Mouse (Mus musculus) kidney, postnatal 14 days (tissue): ENCODE results near the gene Zfpm1.
A peak's percentile ranks its signal among the peaks of the same experiment; 100 is the strongest.

Experiments
- DNase-seq: peaks from one replicate; pipeline ENCODE4 v3.0.0; 2022; ENCODE audit warnings: mixed read lengths

The Zfpm1 gene

GRCm38 (mm10) chr8:122276308-122276707 is 5.6 kb upstream of the Zfpm1 start:
- DNase-seq = no peak

DNA sequence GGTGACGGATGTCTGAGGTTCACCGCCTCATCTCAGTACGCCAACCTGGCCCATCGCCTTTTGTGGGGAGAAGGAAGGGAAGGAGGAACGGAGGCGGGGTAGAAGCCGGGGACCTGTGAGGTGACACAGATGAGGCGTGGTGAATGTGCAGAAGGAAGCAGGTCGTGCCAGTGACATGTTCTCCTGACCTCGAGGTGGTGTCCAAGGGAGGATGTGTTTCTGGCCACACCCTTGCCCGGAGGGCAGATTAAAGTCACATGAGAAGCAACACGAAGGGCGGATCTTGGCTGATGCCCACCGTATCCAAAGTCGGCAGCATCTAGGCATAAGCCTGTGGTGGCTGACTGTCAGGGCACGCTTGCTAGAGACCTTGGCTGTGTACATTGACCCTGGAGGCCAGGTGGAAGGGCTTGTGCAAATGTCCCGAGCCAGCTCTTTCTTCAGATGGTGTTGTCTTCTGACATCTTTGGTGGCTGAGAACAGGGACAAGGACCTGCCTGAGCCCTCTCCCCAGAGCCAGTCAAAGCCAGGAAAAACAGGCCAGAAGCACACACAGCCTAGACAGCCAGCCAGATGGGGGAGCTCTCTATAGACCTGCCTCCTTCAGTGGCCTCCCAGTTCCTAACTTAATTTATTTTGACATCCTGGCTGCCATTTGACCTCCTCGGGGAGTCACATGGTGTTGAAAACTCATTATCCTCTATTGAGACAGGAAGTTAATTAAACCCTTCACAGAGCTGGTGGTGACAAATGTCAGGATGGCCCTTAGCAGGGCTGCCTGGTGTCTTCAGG is 4.5 kb upstream of the Zfpm1 start:
- DNase-seq = peak; percentile 45

DNA sequence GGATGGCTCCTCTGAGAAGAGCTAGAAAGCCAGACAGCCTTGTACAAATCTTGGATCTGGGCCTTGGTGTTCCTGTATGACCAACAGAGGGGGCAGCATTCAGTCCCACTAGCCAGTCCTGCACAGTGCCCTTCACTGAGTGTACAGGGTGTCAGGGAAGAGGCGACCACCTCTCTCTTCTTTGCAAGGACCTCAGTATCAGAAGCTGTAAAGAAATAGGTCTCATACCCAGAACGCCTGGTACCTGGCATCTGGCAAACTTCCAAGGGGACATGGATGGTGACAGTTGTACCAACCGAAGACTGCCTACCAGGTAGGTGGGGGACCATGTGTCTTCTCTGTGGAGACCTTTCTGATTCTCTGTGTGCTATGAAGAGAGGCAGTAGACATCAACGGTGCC is 1.8 kb upstream of the Zfpm1 start:
- no peak for DNase-seq

DNA sequence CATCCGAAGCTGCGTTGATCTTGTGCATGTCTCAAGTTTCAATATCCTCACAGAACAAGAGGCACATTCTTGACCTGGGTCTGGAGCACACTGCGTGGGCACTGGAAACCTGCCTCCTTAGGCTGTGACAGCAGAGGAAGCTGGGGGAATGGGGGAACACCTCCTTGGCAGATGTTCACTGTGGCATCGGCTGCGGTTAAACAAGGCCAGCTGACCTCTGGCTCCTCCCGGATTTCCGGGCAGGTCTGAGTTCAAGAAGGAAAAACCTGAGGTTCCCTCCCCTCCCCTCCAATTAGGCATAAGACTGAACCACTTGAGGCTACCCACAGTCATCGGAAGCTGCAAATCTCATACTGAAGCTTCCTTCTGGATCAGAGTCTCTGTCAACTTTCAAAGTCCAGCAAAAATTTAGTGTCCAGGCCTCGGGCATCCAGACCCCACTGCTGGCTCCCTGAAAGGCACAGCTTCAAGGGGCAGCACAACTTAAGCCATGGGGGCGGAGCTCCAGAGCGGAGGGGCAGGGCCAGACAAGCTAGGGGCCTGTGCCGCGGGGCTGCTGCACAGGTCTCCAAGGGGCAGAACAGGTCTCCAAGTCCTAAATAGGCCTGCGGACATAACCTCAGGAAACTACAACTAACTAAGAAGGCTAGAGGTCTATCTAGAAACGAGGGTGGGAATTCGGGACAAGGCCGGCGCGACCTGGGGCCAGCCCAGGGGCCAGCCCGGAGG is 1.2 kb upstream of the Zfpm1 start:
- no peak for DNase-seq

- DNase-seq = peak; percentile 100
Observed at GRCm38 (mm10) chr8:122281317-122282034, 465 bp upstream of the Zfpm1 start.

GRCm38 (mm10) chr8:122282501-122283355 is 787 bp downstream of the Zfpm1 start:
- DNase-seq = peak; percentile 55

DNA sequence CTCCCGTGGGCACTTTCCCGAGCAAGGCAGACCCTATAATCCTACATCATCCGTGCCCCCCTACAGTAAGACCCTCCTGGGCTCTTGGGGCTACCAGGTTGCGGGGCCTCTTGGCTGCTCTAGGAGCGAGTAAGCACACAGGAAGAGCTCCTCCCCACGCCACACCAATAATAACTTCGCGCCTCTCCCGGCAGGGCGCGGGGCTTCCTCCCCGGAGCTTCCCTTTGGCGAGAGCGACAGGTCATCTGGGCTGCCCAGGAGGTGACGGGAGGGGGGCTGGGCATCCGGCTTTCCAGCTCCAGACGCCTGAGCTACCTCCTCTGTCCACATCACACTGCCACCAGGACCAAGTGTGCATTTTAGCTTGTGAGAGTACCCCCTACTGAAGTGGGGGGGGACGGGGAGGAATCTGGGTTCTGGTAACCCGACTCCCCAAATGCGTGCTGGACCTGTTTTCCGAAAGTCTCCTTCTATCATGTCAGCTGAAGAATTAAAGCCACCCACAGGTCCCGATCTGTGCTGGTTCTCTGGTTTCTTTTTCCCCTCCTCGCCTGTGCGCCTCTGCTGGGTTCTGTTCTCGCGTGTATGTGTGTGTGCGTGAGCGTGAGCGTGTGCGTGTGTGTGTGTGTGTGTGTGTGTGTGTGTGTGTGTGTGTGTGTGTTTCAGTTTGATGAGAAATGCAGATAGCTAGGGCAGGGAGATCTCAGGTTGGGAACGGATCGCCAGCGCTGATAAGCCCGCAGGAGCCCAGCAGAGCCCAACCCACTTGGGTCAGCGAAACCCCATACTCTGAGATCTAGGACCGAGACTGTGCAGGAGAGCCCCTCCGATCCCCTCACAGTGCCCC is 1.6 kb downstream of the Zfpm1 start:
- DNase-seq = peak; percentile 84

DNA sequence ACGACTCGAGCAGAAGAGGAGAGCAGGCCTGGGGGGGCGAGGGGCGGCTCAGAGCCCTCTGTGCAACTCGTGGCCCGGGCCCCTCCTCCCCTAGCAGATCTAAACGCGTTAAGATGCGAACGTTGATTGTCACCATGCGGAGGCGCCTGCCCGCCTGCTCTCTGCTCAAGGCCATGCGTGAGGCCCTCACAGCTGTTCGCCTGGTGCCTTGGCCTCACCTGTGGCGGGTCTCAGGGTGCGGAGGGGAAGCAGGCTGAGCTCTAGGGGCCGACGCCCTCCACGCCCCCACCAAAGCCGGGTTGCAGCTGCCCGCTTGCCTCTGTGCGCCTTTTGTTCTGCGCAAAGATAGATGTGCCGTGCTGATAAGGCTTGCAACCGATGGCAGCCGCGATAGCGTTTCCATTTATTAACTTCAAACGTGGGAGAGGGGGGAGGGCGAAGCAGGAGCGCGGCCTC is 2.3 kb downstream of the Zfpm1 start:
- DNase-seq = peak; percentile 58

DNA sequence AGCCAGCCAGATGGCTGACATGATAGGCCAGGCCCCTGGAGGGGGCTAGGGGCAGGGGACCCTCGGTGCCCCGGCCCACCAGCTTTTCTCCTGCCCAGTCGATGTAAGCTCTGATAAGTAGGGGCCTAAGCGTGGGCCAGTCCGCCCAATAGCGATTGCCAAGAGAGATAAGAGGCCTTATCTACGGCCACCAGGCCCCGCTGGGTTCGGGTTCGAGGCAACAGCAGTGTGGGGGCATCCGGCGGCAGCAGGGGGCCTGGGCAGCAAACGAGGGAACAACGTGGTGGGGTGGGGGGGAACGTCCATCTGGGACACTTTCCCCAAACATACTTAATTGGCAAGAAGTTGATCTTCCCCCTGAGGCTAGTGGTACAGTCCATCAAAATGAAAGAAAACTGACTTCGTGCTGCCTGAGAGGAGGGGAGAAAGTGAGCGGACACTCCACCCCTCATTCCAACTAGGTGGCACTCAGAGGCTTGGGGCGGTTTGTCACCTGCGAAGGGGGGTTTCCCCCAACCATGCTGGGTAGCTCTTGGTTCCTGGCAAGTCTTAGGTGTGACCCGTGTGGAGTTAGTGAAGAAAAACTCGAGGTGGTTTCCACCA is 2.8 kb downstream of the Zfpm1 start:
- no peak for DNase-seq

GRCm38 (mm10) chr8:122285727-122286126 is 3.8 kb downstream of the Zfpm1 start:
- no peak for DNase-seq

DNA sequence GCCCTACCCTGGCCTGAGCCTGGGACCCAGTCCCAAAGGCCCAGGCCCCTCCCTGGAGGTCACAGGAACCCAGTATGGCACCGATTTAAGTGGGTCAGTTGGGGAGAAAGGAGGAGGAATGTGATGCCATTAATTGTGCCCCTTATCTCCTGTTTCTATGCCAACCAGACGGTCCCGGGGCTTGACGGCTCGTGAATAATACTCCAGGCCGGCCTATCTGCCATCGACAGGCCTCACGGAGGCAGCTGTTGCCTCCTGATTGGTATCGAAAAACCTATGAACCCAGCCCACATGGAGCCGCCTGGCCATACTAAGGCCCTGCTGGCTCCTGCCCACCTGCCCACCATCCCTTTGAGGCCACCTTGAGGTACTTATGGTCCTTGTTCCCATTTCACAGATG is 5.0 kb downstream of the Zfpm1 start:
- no peak for DNase-seq

DNA sequence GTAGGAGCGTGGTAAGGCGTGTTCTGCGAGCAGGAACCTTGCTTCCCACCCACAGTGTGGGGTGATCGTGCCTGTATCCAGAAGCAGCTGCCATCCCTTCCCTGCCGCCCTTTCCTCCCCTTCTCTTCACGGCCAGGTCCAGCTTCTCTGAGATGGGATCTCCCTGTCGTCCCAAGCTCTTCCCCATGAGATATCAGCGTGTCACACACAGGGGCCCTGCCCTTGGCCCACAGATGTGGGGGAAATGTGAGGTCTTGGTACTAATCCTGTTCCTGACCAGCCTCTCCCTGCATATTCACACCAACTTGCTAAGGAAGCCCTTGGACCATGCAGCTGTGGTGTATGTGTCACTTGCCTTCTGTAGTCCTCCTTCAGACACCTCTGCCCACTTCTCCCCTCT is 5.8 kb downstream of the Zfpm1 start:
- DNase-seq = no peak

DNA sequence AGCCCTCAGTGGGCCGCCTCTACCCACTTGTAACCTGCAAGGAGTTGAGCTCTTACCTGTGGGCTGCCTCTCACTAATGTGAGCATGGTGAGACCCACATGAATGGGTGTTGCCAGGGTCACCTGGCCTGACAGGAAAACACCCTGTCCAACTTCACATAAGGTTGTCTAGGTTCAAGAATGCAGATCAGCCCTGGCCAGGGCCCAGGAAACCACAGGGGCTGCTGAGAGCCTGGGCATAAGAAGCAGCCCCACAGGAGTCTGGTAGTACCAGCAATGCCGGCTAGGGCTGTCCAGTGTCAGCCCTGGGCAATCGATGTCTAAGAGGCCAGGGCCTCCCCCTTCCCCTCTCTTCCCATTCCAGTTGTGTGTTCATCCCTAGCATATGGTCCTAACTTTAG is 6.4 kb downstream of the Zfpm1 start:
- no peak for DNase-seq

DNA sequence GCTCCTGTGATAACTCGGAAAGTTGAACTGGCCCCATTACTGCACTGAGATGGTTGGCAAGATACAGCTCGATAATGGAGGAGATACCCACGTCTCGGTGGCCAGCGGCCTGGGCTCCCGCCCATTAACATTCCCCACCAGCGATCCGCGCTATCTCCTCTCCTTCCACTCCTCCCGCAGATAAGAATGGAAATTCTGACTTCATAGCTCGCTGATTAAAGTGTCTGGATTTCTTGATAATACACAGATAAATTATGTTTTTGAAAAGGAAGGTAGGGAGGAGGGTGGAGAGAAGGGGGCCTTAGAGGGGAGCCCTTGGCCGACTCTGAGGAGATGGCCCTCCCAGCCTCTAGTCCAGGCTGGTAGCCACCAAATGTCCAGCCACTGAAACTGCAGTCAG is 9.1 kb downstream of the Zfpm1 start:
- no peak for DNase-seq

DNA sequence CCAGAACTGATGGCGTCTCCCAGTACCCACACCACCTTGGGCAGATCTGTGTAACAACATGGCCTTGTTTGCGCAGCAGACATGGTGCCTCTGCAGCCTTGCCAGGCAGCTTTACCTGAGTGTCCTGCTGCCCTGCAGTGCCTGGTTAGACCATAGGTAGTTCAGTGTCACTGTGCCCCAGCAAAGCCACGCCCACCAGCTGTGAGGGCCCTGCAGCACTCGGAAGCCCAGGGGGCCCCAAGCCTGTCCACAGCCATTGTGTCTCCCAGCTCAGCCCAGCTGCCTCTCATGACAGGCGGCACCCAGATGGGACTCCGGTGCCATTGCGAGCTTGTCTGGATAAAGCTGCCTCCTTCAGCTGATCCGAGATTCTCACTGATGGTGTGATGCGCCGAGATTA is 9.6 kb downstream of the Zfpm1 start:
- DNase-seq = no peak

DNA sequence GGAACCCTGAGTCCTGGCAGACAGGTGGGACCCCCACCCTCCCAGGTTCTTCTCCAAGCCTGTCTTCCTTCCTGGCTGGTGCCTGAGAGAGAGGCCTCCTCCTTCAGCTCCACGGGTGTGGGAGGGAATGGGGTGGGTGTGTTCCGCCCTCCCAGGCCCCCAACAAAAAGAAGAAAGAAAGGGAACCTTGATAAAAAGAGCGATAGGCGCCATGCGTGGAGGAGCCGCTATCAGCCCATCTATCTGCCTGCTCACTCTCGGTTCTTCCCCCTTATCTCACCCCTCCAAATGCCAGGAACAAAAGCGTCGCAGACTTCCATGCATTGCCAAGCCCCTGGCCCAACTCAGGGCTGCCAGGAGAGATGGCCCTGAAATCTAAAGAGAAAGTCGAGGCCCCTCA is 11.5 kb downstream of the Zfpm1 start:
- DNase-seq = no peak

- DNase-seq = peak; percentile 88
Observed at GRCm38 (mm10) chr8:122294273-122294683, 12.3 kb downstream of the Zfpm1 start.

- no peak for DNase-seq
Observed at GRCm38 (mm10) chr8:122295389-122295788, 13.4 kb downstream of the Zfpm1 start.

GRCm38 (mm10) chr8:122296173-122297001 is 14.4 kb downstream of the Zfpm1 start:
- peak; percentile 52 for DNase-seq

GRCm38 (mm10) chr8:122299581-122300254 is 17.8 kb downstream of the Zfpm1 start:
- DNase-seq = no peak
